Mouse (Mus musculus) bone marrow, adult 2 months (tissue): ENCODE data around the gene Tedc2.

Experiments used
- CTCF ChIP-seq: fragments of 200-500 bp; IDR thresholded peaks from 2 replicates; pipeline ENCODE4 v1.5.1; 2011; ENCODE audit warnings: low read length, control low read depth; ENCODE audit not compliant: control insufficient read depth, insufficient read depth
- POLR2A ChIP-seq: fragments of 200-500 bp; IDR thresholded peaks from 2 replicates; pipeline ENCODE4 v1.6.1; 2011; ENCODE audit warnings: low read depth, mild to moderate bottlenecking, control low read depth, low read length, borderline replicate concordance; ENCODE audit not compliant: control insufficient read depth

GRCm38 (mm10) chr17:24260516-24260915, 39.9 kb upstream of the Tedc2 start:
- no peak for TF ChIP-seq CTCF
- no peak for TF ChIP-seq POLR2A
